Mouse (Mus musculus) neutrophil, adult 5-6 weeks (primary cell): ENCODE results near the gene Adam8. TPM values are rescaled to one million over a fixed set of nuclear protein-coding genes. Genes with fewer than 3 reads are reported as not detected.

Experiments
- ATAC-seq: fragments of 151-379, 151-347 bp; 2 replicates; pipeline ENCODE4 v1.8.0; 2017; ENCODE audit warnings: mild to moderate bottlenecking, moderate TSS enrichment; ENCODE audit not compliant: insufficient number of reproducible peaks, poor library complexity, low FRiP score, severe bottlenecking; ENCODE audit errors: extremely low read depth
- total RNA-seq: library from RNA; stranded (forward); fragments of 200-1000 nt; gene quantifications from 2 replicates; pipeline ENCODE4 v1.2.3, GENCODE M21; 2017

The Adam8 gene
- total RNA-seq, 1 experiment from 2014 or later = 224 TPM

GRCm38 (mm10) chr7:139982058-139982457 is 10.3 kb downstream of the Adam8 start:
- ATAC-seq = no peak

GRCm38 (mm10) chr7:139980778-139981177 is 11.6 kb downstream of the Adam8 start:
- ATAC-seq = no peak

DNA sequence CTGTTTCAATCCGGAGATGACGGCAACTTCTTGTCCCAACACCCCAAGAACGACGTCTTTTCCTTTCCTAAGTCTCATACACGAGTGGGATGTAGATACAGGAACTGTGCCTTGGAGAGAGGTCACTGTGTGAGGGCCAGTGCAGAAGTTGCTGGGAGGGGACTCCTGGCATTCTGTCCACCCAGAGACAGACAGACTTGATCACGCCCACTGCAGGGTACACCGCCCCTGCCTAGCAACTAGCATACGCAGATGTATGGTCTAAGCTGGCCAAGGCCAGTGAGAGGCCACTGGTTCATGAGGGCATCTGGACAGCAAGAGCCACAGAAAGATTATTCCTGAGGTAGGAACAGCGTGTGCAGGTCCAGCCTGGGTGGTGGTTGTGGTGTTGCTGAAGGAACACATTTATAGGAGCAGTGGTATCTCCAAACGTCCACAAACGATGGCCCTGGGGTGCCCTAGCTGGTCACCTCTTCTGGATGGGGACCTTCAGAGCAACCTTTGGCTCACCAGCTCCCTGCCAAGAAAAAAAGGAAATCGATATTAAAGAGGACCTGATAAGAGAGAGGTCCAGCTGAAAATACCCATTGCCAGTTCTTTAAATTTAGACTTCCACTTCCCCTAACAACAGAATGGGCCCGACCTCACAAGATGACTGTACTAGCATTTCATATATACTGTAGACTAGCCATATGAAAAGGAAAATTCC is 13.2 kb downstream of the Adam8 start:
- peak; percentile 14; the same call in 1 of the 2 replicates for ATAC-seq

DNA sequence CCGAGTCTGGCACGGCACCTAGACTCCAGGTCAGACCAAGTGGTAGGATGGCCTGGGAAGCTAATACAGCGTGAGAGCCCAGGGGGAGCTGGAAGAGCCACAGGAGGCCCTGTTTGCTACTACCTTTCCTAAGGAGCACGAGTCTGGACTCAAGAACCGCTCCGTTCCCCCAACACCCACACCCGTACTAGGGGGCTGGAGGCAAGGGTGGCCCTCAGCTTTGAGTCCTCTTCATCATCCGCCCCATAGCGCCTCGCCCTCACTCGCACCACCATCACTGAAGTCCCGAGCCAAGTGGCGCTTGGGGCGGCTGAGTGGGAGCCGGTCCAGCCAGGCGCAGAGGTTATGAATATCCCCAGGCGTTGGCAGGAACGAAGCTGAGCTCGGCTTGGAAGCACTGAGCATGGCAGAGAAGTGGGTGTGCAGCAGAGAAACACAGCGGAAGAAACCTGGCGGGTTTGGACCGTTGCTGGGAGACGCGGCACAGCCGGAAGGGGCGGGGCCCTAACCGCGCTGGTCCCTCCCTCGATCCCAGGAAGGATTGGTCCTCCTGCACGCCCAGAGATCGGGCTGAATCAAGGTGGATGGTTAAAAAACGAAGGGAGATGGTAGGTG is 14.0 kb downstream of the Adam8 start, which contains the start of gene 6430531B16Rik:
TSS of gene 6430531B16Rik (minus strand) at position 478 of the 615 bp plus-strand sequence.
- peak; percentile 40; the same call in 1 of the 2 replicates for ATAC-seq

DNA sequence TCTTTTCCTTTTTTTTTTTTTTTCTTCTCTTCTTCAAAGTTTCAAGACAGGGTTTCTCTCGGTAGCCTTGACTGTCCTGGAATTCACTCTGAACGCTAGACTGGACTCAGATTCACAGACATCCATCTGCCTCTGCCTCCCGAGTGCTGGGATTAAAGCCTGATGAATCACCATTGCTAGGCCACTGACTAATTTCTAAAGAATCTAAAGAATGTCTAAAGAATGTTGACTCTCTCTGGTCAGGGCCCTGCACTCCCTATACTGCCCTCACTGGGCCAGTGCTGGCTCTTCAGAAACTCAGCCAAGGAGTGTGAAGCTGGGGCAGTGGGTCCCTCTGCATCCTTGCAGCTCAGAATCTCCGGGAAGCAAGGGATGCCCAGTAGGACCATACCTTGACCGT is 16.9 kb downstream of the Adam8 start:
- ATAC-seq = no peak

DNA sequence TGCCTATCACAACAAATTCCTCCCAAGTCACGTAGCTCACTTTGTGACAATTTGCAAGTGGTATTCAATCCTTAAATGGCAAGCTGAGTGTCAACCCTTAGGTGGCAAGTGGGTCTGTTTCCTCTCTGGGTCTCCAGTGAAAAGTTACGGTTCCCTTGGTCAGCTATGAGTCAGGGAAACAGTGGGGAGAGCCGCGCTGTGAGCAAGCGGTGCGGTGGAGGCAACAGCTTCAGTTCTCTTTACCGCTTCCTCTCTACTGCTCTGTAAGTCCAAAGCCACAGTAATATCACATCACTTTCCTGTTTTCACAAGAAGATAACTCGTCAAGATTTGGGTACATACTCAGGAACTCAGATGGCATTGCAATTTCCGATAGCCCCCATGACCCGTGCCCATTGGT is 18.1 kb downstream of the Adam8 start:
- peak; percentile 51 for ATAC-seq

GRCm38 (mm10) chr7:139972923-139973331 is 19.4 kb downstream of the Adam8 start:
- peak; percentile 21 for ATAC-seq

DNA sequence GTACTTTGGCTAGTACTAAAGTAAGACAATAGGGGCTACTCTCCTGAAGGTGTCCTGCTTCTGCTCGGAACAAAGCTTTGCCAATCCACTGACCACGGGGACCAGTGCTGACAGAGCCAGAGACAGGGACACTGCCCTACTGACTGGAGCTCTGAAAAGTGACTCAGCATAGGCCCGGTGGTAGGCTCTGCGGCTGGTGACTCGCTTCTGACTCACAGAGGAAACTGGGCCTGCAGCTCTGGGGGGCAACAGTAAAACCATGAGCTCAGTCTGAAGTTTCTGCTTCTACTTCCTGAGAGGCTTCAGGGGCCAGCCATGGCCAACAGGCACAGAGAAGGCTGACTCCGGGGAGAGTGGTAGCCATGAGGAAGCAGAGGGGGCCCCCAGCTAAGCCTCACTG is 20.9 kb downstream of the Adam8 start:
- peak; percentile 40 for ATAC-seq

GRCm38 (mm10) chr7:139970979-139971378 is 21.4 kb downstream of the Adam8 start:
- ATAC-seq = no peak

DNA sequence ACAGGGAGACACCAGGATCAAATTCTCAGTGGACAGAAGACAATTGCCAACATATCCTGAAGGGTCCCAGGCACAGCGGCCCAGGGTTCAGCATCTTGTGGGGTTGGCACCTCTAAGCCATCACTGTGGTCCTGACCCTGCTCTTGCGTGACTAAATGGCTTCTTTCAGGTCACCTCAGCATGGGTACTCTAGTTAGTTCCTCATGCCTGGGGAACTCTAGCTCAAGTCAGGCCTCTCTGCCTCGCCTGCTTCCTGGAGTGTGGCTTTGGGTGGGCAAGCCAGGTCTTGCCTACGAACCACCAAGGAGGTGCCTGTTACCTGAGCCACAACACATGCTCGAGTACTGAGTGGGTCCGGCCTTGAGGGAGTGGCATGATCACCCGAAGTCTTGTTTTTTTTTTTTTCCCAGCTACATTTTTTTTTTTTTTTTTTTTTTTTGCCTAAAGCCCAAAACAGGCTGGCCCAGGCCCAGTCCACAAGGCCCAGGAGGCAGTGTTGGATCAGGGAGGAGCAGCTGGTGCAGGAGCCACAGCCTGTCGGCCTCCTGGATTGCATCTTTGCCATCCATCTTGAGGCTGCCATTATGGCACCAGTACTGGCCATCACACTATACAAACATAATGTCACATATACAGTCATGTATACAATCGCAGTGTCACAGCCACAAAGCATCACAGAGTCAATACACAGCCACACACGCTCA is 22.0 kb downstream of the Adam8 start:
- ATAC-seq = no peak

DNA sequence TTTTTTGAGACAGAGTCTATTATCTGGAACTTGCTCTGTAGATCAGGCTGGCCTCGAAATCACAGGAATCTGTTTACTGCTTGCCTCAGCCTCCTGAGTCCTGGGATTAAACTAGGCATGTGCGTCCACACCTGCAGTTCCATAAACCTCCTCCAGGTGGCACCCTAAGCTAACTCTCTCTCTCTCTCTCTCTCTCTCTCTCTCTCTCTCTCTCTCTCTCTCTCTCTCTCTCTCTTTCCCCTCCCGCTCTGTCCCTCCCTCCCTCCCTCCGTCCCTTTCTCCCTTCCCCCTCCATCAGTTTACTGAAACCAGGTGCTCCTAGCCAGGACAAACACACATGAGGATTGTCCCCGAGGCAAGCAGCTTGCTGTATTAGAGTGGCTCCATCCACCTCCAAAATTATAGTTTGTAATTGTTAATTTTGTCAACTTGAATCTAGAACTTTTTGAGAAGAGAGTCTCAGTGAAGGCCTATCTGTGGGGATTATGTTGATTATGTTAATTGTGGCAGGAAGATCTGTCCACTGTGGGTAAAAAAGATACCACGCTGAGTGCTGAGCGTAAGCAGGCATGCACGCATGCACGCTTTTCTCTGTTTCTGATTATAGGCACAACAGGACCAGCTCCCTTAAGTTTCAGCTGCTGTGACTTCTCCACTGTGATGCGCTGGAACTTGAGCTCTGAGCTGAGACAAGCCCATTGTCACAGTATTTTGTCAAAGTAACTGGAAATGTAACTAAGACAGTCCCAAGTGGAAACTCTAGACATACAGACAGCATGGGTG is 22.8 kb downstream of the Adam8 start:
- peak; percentile 40; the same call in 1 of the 2 replicates for ATAC-seq

DNA sequence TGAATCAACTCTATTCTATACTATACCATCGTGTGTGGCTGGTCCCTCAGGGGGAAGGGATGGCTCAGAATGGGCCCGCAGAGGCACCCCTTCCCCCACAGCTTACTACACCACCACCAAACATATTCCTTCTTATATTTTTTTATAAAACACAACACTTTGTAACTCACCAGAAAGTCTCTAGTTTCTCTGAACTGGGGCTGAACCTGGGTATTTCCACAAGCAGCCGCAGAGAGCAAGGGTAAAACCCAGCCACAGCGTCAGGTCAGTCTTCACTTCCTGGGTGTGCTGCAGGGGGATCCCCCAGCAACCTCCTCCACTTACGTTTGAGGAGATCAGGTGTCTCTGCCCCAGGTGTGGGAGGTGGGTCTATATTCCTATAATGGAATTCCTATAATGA is 23.9 kb downstream of the Adam8 start:
- no peak; the same call in 1 of the 2 replicates for ATAC-seq

DNA sequence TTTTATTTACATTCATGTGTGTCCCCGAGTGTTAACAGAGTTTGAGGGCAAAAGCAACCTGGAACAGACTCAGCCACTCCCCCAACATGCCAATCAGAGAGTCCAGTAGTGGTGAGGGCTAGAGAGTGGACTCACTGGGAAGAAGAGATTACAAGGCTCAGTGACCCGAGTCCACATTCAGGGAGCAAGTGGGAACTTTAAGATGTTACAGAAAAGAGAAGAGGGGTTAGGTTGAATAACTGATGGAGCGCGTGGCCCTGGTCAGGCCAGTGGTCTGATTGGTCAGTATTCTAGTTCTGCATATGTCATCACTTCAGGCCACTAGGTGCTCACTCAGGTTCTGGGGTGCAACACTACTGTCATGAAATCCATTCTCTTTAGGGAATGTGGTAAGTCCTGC is 25.2 kb downstream of the Adam8 start:
- ATAC-seq = no peak

- ATAC-seq = no peak
Observed at GRCm38 (mm10) chr7:139963814-139964213, 28.5 kb downstream of the Adam8 start.

- ATAC-seq = no peak
Observed at GRCm38 (mm10) chr7:139961141-139961540, 31.2 kb downstream of the Adam8 start.

DNA sequence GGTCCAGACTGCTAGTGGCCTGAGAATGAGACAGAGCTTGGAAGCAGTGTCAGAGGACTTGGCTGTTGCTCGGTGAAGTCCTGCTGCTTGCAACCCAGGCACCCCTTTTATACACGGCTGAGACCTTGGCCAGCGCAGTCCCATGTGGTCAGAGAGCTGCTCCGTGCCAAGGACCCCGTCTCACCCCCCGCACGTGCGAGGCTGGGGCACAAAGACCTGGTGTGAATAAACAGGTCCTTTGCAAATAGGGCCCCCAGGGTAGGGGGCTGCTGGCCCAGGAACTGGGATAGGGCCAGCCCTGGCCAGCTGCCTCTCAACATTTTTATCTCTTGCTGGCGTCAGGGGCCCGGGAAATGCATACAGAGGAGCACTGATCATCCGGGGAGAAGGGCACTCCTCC is 34.4 kb downstream of the Adam8 start:
- no peak for ATAC-seq

- ATAC-seq = no peak
Observed at GRCm38 (mm10) chr7:139957437-139957836, 34.9 kb downstream of the Adam8 start.

GRCm38 (mm10) chr7:139956658-139957057 is 35.7 kb downstream of the Adam8 start:
- no peak for ATAC-seq

DNA sequence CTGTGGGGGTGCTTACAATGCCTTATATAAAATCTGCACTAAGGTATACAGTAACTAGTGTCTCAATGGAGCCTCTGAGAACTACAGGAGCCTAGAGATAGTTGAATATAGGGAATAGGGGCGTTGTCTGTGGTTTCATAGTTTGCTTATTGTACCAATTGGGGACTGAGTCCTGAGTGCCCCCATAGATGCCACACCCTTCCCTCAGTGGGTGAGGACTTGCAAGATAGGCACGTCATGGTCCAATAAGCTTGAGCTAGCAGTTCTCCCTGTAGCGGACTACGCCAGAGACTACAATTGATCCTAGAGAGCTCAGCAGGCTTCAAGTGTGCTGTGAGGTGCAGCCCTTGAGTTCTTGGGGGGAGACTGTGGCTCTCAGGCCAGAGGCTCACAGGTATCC is 36.9 kb downstream of the Adam8 start:
- no peak for ATAC-seq
